Mouse (Mus musculus) cortical plate, adult 2 months (tissue): Measurements from ENCODE around the gene Nxt1.

ENCODE experiments used
- CTCF ChIP-seq: fragments of 200-500 bp; IDR thresholded peaks from 2 replicates; pipeline ENCODE4 v1.5.1; 2011; ENCODE audit warnings: mild to moderate bottlenecking, control low read depth, low read length; ENCODE audit not compliant: insufficient read depth; ENCODE audit errors: extremely low read depth
- POLR2A ChIP-seq: fragments of 200-500 bp; IDR thresholded peaks from 2 replicates; pipeline ENCODE4 v1.6.1; 2011; ENCODE audit warnings: mild to moderate bottlenecking, low read length, control low read depth; ENCODE audit not compliant: insufficient read depth; ENCODE audit errors: extremely low read depth

GRCm38 (mm10) chr2:148684972-148685371 is 12.6 kb downstream of the Nxt1 start:
- TF ChIP-seq CTCF (no peak), POLR2A (no peak)
